Mouse (Mus musculus): ENCODE results near the gene Cers2. TPM values are rescaled to one million over a fixed set of nuclear protein-coding genes. Genes with fewer than 3 reads are reported as not detected.

Cers2 gene
- polyA plus RNA-seq (2012; rRNA removed) (183 TPM in 2 replicates), polyA plus RNA-seq (2014; fragmentation: Nextera tagmentation; extraction: Ambion mirVana) (140 and 155 TPM in 2 replicates)

DNA sequence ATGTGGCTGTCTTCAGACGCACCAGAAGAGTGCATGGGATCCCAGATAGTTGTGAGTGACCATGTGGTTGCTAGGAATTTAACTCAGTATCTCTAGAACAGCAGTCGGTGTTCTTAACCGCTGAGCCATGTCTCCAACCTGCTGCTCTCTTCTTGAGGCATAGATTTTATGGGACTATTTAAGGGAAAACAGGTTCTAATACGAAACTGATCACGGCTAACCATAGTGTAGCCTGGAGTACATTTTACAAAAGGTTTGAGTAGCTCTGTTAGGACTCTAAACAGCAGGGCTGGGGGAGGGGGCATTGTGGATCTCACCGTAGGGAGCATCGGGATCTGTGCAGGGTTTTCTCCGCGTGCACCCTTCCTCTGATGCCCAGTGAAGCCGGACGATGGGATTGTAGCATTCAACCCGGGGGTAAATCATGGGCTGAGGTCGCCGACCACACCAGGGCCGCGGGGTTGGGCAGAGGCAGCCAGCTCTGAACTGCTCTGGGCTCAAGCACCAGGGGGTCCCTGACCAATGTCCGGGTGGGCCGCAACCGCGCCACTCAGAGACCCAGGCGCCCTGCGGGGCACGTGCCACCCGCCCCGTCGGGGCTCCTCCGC is at the start of gene Cers2:
TSS of gene Cers2 (plus strand) at position 306 of the 608 bp plus-strand sequence.
- peak; percentile 49; the same call in 1 of the 2 replicates for TF ChIP-seq POLR2A (IDR thresholded peaks at IDR 0.05; ENCODE audit: borderline replicate concordance, extremely low read depth, insufficient read depth, insufficient read length)
- WGBS = 3% methylated on average over 27 of the region's 27 CpGs
- Histone ChIP-seq H3K27me3 (ENCODE audit: control insufficient read depth, insufficient read depth, low read length) (no peaks in the 10 kb centered on the region), H3K4me2 (replicated peaks; ENCODE audit: low read depth, low read length, severe bottlenecking) (peak within 1 kb of the TSS; percentile 84), H3K9ac (ENCODE audit: low read depth, low read length, severe bottlenecking) (peak within 1 kb of the TSS; percentile 99), H3K36me3 (ENCODE audit: control insufficient read depth, insufficient read depth, low read length) (peaks cover 4% of the 10 kb centered on the region; the same call in 1 of the 2 replicates), H3K27ac (replicated peaks; ENCODE audit: low read depth, low read length) (peak within 1 kb of the TSS; percentile 97), H3K9me3 (ENCODE audit: control insufficient read depth, low read length) (no peaks in the 10 kb centered on the region), H3K4me1 (ENCODE audit: control insufficient read depth, insufficient read depth, low read length) (peaks cover 23% of the 10 kb centered on the region), H3K4me3 (replicated peaks; ENCODE audit: low read length) (peak within 1 kb of the TSS; percentile 94)
- ATAC-seq (ENCODE audit: low FRiP score, low read depth) = peak; percentile 17
- peak; percentile 11 for DNase-seq (ENCODE audit: low spot score)

DNA sequence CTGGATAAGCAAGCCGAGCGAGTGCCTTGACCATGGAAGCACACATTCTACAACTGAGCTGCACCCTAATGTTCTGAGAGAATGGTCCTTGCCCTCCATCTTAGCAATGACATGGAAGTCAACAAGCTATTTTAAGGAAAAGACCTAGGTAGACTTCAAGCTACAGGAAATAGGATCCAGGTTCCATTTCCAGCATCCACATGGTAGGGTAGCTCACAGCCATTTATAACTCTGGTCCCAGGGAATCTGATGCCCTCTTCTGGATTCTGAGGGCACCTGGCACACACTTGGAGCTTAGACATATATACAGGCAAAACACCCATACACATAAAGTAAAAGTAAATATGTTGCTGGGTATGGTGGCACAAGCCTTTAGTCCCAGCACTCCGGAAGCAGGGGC is 48.5 kb upstream of the Cers2 start:
- TF ChIP-seq POLR2A (IDR thresholded peaks at IDR 0.05; ENCODE audit: borderline replicate concordance, extremely low read depth, insufficient read depth, insufficient read length) = no peak
- ATAC-seq (ENCODE audit: low FRiP score, low read depth) (no peak), DNase-seq (ENCODE audit: low spot score) (no peak)
- H3K9me3 ChIP-seq (ENCODE audit: control insufficient read depth, low read length) = no peaks in the 10 kb centered on the region
- no peak overlapping the region for H3K9ac ChIP-seq (ENCODE audit: low read depth, low read length, severe bottlenecking)
- H3K27me3 ChIP-seq (ENCODE audit: control insufficient read depth, insufficient read depth, low read length) = no peaks in the 10 kb centered on the region
- H3K4me2 ChIP-seq (replicated peaks; ENCODE audit: low read depth, low read length, severe bottlenecking) = no peak overlapping the region
- no peak overlapping the region for H3K27ac ChIP-seq (replicated peaks; ENCODE audit: low read depth, low read length)
- no peak overlapping the region for H3K4me3 ChIP-seq (replicated peaks; ENCODE audit: low read length)
- H3K36me3 ChIP-seq (ENCODE audit: control insufficient read depth, insufficient read depth, low read length) = peaks cover 65% of the 10 kb centered on the region
- 94% methylated on average over 3 of the region's 3 CpGs for WGBS
- no peaks in the 10 kb centered on the region for H3K4me1 ChIP-seq (ENCODE audit: control insufficient read depth, insufficient read depth, low read length)

DNA sequence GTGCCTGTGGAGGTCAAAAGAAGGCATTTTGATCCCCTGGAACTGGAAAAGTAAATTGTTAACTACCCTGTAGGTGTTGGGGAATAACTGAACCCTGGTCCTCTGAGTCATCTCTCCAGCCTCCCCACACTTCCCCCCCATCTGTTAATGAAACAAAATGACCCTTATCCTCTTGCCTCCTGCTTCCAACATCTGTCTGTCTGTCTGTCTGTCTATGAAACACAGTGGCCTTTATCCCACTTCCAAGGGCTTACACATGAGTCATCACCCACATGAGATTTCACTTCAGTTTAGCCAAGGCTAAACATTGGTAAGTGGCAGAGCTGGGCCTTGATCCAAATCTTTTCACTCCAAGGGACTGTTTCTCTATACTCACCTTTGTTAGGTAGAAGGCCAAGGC is 46.7 kb upstream of the Cers2 start:
- TF ChIP-seq POLR2A (IDR thresholded peaks at IDR 0.05; ENCODE audit: borderline replicate concordance, extremely low read depth, insufficient read depth, insufficient read length) = no peak
- ATAC-seq (ENCODE audit: low FRiP score, low read depth) (no peak), DNase-seq (ENCODE audit: low spot score) (no peak)
- no peaks in the 10 kb centered on the region for H3K4me1 ChIP-seq (ENCODE audit: control insufficient read depth, insufficient read depth, low read length)
- no peak overlapping the region for H3K9ac ChIP-seq (ENCODE audit: low read depth, low read length, severe bottlenecking)
- H3K36me3 ChIP-seq (ENCODE audit: control insufficient read depth, insufficient read depth, low read length) = peaks cover 50% of the 10 kb centered on the region
- H3K9me3 ChIP-seq (ENCODE audit: control insufficient read depth, low read length) = no peaks in the 10 kb centered on the region
- H3K4me3 ChIP-seq (replicated peaks; ENCODE audit: low read length) = no peak overlapping the region
- H3K27ac ChIP-seq (replicated peaks; ENCODE audit: low read depth, low read length) = no peak overlapping the region
- H3K27me3 ChIP-seq (ENCODE audit: control insufficient read depth, insufficient read depth, low read length) = no peaks in the 10 kb centered on the region
- H3K4me2 ChIP-seq (replicated peaks; ENCODE audit: low read depth, low read length, severe bottlenecking) = no peak overlapping the region

DNA sequence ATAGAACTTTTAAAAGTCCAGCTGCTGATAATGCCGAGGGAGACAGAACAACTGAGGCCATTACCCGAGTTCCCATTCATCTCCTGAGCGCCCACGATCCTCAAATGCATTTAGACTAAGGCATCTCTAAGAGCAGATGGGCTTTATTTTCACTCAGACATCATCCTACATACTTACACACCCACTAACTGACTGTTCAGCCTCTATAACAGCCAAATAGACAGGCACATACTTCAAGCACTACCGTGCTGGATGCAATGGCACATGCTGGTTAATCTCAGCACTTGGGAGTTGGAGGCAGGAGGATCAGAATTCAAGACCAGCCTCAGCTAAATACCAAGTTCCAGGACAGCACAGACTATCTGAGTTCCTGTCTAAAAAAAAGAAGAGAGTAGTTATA is 44.8 kb upstream of the Cers2 start:
- DNase-seq (ENCODE audit: low spot score) (no peak), ATAC-seq (ENCODE audit: low FRiP score, low read depth) (no peak)
- H3K9ac ChIP-seq (ENCODE audit: low read depth, low read length, severe bottlenecking) = no peak overlapping the region
- no peaks in the 10 kb centered on the region for H3K4me1 ChIP-seq (ENCODE audit: control insufficient read depth, insufficient read depth, low read length)
- peaks cover 35% of the 10 kb centered on the region for H3K36me3 ChIP-seq (ENCODE audit: control insufficient read depth, insufficient read depth, low read length)
- H3K27ac ChIP-seq (replicated peaks; ENCODE audit: low read depth, low read length) = no peak overlapping the region
- no peak for TF ChIP-seq POLR2A (IDR thresholded peaks at IDR 0.05; ENCODE audit: borderline replicate concordance, extremely low read depth, insufficient read depth, insufficient read length)
- WGBS = 90% methylated on average over 5 of the region's 5 CpGs
- H3K27me3 ChIP-seq (ENCODE audit: control insufficient read depth, insufficient read depth, low read length) = no peaks in the 10 kb centered on the region
- H3K9me3 ChIP-seq (ENCODE audit: control insufficient read depth, low read length) = no peaks in the 10 kb centered on the region
- no peak overlapping the region for H3K4me2 ChIP-seq (replicated peaks; ENCODE audit: low read depth, low read length, severe bottlenecking)
- no peak overlapping the region for H3K4me3 ChIP-seq (replicated peaks; ENCODE audit: low read length)

DNA sequence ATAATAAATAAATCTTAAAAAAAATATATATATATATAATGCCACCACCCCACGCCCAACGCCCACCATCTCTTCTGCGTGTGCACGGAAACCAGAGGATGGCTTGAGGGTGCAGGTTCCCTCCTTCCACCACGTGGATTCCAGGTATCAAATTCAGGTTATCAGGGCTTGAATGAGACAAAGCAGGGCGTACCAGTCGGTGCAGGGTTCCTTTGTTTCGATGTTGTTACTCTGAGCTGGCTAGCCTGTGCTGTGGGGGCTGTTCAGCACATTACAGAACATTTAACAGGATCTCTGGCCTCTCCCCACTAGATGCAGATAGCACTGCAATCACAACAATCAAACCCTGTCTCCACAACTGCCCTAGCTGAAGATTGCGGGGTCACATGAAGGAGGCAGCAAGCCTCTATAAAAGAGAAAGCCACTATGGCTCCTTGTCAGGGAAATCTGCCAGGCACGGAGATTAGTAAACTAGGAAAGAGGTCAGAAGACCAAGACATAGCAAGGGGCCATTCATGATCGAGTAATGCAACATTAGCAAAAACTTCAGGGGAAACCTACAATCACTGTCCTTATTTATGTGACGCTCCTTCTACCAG is 43.7 kb upstream of the Cers2 start:
- no peak for TF ChIP-seq POLR2A (IDR thresholded peaks at IDR 0.05; ENCODE audit: borderline replicate concordance, extremely low read depth, insufficient read depth, insufficient read length)
- peaks cover 35% of the 10 kb centered on the region for H3K36me3 ChIP-seq (ENCODE audit: control insufficient read depth, insufficient read depth, low read length)
- no peaks in the 10 kb centered on the region for H3K27me3 ChIP-seq (ENCODE audit: control insufficient read depth, insufficient read depth, low read length)
- H3K27ac ChIP-seq (replicated peaks; ENCODE audit: low read depth, low read length) = no peak overlapping the region
- no peaks in the 10 kb centered on the region for H3K9me3 ChIP-seq (ENCODE audit: control insufficient read depth, low read length)
- ATAC-seq (ENCODE audit: low FRiP score, low read depth) (no peak), DNase-seq (ENCODE audit: low spot score) (no peak)
- H3K4me2 ChIP-seq (replicated peaks; ENCODE audit: low read depth, low read length, severe bottlenecking) = no peak overlapping the region
- H3K9ac ChIP-seq (ENCODE audit: low read depth, low read length, severe bottlenecking) = no peak overlapping the region
- H3K4me3 ChIP-seq (replicated peaks; ENCODE audit: low read length) = no peak overlapping the region
- 88% methylated on average over 12 of the region's 12 CpGs for WGBS
- H3K4me1 ChIP-seq (ENCODE audit: control insufficient read depth, insufficient read depth, low read length) = no peaks in the 10 kb centered on the region
